Mouse (Mus musculus): Measurements from ENCODE around the gene Lyg2. TPM values are rescaled to one million over a fixed set of nuclear protein-coding genes. Genes with fewer than 3 reads are reported as not detected.

The Lyg2 gene
- polyA plus RNA-seq, 1 experiment from 2014 or later, result not detected

DNA sequence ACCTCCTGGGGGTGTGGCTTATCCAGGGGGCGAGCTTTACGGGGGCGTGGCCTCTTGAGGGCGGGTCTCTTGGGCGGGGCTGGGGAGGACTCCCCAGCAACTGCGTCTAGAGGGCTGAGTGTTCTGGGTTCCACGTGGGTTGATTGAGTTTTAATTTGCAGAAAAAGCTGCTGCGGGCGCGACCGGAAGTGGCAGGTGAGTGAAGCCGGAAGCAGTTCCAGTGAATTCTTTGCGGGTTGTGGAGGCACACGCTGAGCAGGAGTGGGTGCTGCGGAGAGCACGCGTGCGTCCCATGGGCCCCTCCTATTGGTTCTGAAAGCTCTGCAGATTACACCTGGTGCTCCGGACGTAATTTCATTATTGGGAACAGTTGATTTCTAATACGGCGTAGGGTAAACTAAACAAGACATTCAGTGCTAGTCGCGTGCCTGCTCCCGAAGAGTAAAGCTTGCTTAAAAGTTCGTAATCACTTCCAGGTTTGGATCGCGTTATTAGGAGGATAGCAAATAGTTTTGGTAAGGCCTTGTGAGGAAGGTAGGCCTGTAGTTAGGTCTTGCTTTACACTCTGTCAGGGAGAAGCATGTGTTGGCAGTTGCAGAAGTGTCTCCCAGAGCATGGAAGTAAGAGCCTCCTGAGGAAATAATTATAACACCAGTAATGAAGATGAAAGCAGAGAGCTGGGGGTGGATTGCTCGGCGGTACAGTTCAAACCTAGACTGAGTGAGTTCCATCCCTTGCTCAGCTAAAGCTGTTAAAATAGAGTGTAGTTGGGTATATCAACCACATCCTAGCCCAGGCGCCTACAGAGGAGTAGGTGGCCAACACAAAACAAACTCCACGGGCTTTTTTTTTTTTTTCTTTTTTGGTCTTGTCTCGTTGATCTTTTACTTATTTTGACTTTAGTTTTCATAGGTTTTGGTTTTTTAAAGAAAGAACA, 43.9 kb downstream of the Lyg2 start:
- peak overlapping the region; percentile 72 for H3K27ac ChIP-seq (ENCODE audit: low read length)
- H3K36me3 ChIP-seq (ENCODE audit: control insufficient read depth, insufficient read depth, low read length), result peaks cover 17% of the 10 kb centered on the region; the same call in 1 of the 2 replicates
- ATAC-seq (ENCODE audit: insufficient number of reproducible peaks, insufficient read depth, low FRiP score, low read depth), result peak; percentile 89
- peak overlapping the region; percentile 74 for H3K4me2 ChIP-seq (replicated peaks; ENCODE audit: low read depth, low read length)
- no peaks in the 10 kb centered on the region for H3K4me1 ChIP-seq (ENCODE audit: control insufficient read depth, insufficient read depth, low read length)
- no peaks in the 10 kb centered on the region for H3K27me3 ChIP-seq (ENCODE audit: control insufficient read depth, insufficient read depth, low read length)
- H3K9ac ChIP-seq (replicated peaks; ENCODE audit: low read depth, low read length), result peak overlapping the region; percentile 33; the same call in 1 of the 2 replicates
- H3K9me3 ChIP-seq (ENCODE audit: control insufficient read depth, low read depth, low read length), result 0 out of 2 replicates have a peak, but pooled peaks cover 6% of the 10 kb centered on the region
- peak overlapping the region; percentile 51 for H3K4me3 ChIP-seq (ENCODE audit: low read depth, low read length)
- 5% methylated on average over 33 of the region's 33 CpGs for WGBS

DNA sequence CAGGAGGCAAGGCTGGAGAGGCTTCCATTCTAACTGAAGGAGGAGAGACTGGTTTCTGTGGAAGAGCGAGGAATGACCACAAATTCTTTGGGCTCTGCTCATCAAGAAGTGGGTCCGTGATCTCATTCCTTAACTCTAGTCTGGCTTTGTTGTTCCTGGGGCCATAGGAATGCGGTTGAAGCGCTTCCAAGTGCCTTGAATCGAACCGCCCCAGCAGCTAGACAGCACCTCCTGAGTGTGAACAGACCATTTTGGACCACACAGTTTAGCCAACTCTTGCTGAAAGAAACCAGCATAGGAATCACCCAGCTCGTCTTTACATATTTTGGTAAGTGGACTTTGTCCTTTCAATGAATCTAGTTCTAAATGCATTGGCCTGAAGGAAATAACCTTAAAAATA, 44.6 kb downstream of the Lyg2 start, which contains the start of gene Lipt1:
Lipt1 (plus strand) TSS at position 35 of the 400 bp plus-strand sequence.
- Histone ChIP-seq H3K4me2 (replicated peaks; ENCODE audit: low read depth, low read length) (peak within 1 kb of the TSS; percentile 74), H3K36me3 (ENCODE audit: control insufficient read depth, insufficient read depth, low read length) (peaks cover 12% of the 10 kb centered on the region; the same call in 1 of the 2 replicates), H3K27ac (ENCODE audit: low read length) (peak within 1 kb of the TSS; percentile 72), H3K9me3 (ENCODE audit: control insufficient read depth, low read depth, low read length) (0 out of 2 replicates have a peak, but pooled peaks cover 6% of the 10 kb centered on the region), H3K4me1 (ENCODE audit: control insufficient read depth, insufficient read depth, low read length) (no peaks in the 10 kb centered on the region), H3K4me3 (ENCODE audit: low read depth, low read length) (peak within 1 kb of the TSS; percentile 51), H3K9ac (replicated peaks; ENCODE audit: low read depth, low read length) (peak within 1 kb of the TSS; percentile 33; the same call in 1 of the 2 replicates), H3K27me3 (ENCODE audit: control insufficient read depth, insufficient read depth, low read length) (no peaks in the 10 kb centered on the region)
- WGBS, result 5% methylated on average over 7 of the region's 7 CpGs
- ATAC-seq (ENCODE audit: insufficient number of reproducible peaks, insufficient read depth, low FRiP score, low read depth), result peak; percentile 65; the same call in 1 of the 2 replicates

DNA sequence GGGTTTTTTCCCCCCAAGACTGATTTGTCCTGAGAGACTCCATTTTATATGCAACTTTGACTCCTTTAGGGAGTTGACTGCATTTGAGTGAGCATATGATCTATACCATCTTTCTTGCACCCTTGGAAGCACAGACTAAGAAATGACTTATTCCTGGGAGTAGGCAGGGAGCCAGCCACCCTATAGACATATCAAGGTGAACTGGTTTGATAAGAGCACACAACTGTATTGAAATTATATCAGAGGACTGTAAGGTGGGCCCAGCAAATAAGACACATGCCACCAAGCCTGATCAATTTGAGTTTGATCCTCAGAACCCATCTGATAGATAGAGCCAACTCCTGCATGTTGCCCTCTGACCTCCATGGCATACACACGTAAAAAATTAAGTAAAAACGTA, 46.9 kb downstream of the Lyg2 start:
- 42% methylated on average over 2 of the region's 2 CpGs for WGBS
- Histone ChIP-seq H3K4me1 (ENCODE audit: control insufficient read depth, insufficient read depth, low read length) (0 out of 2 replicates have a peak, but pooled peaks cover 5% of the 10 kb centered on the region), H3K9ac (replicated peaks; ENCODE audit: low read depth, low read length) (no peak overlapping the region), H3K27me3 (ENCODE audit: control insufficient read depth, insufficient read depth, low read length) (no peaks in the 10 kb centered on the region), H3K27ac (ENCODE audit: low read length) (no peak overlapping the region), H3K4me3 (ENCODE audit: low read depth, low read length) (no peak overlapping the region), H3K36me3 (ENCODE audit: control insufficient read depth, insufficient read depth, low read length) (no peaks in the 10 kb centered on the region), H3K4me2 (replicated peaks; ENCODE audit: low read depth, low read length) (no peak overlapping the region), H3K9me3 (ENCODE audit: control insufficient read depth, low read depth, low read length) (no peaks in the 10 kb centered on the region)
- ATAC-seq (ENCODE audit: insufficient number of reproducible peaks, insufficient read depth, low FRiP score, low read depth), result no peak

DNA sequence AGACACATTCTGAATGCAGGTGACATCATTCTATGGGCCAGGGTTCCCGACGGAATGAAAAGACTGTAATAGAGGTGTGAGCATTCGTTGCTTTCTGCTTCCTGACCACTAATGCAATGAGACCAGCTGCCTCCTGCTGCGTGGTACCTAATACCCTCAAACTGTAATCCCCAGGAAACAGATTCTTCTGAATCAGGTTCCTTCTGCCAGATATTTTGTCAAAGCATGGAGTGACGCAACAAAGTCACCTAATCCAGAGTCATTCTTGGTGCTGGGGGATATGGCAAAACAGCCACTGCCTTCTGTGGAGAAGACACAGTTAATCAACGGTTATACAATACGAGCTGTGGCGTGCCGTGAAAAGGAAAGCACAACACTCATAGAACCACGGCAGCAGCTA, 47.7 kb downstream of the Lyg2 start:
- no peak overlapping the region for H3K4me2 ChIP-seq (replicated peaks; ENCODE audit: low read depth, low read length)
- H3K9ac ChIP-seq (replicated peaks; ENCODE audit: low read depth, low read length), result no peak overlapping the region
- no peak overlapping the region for H3K4me3 ChIP-seq (ENCODE audit: low read depth, low read length)
- H3K9me3 ChIP-seq (ENCODE audit: control insufficient read depth, low read depth, low read length), result no peaks in the 10 kb centered on the region
- no peaks in the 10 kb centered on the region for H3K36me3 ChIP-seq (ENCODE audit: control insufficient read depth, insufficient read depth, low read length)
- WGBS, result 71% methylated on average over 10 of the region's 10 CpGs
- H3K27ac ChIP-seq (ENCODE audit: low read length), result no peak overlapping the region
- H3K4me1 ChIP-seq (ENCODE audit: control insufficient read depth, insufficient read depth, low read length), result 0 out of 2 replicates have a peak, but pooled peaks cover 5% of the 10 kb centered on the region
- ATAC-seq (ENCODE audit: insufficient number of reproducible peaks, insufficient read depth, low FRiP score, low read depth), result no peak
- no peaks in the 10 kb centered on the region for H3K27me3 ChIP-seq (ENCODE audit: control insufficient read depth, insufficient read depth, low read length)

DNA sequence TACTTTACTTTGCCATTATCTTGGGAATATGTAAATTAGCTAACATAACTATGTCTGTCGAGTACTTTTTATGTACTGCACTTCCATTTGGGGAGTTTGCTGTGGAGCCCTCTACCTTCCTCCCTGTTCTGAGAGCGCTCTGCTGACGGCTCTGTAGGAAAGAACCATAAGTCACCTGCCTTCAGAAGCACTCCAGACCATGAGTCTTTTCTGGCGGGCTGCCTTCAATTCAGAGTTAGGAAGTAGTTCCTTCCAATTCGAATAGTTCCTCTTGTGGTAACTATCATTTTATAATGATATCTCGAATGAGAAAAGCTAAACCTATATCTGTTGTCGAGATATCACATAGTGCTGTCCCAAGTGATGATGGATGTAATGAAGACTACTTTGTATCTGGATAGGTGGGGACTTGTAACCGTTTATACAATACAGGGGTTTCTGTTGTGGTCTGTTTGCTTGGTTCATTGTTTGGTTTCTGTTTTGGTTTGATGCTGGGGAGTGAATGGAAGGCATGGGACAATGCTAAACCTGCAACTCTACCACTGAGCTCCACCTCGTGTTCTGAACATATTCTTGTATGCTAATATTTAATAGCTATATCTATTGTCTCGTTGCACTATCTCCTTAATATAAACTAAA, 48.5 kb downstream of the Lyg2 start:
- no peak overlapping the region for H3K4me3 ChIP-seq (ENCODE audit: low read depth, low read length)
- H3K9ac ChIP-seq (replicated peaks; ENCODE audit: low read depth, low read length), result no peak overlapping the region
- H3K9me3 ChIP-seq (ENCODE audit: control insufficient read depth, low read depth, low read length), result no peaks in the 10 kb centered on the region
- H3K4me1 ChIP-seq (ENCODE audit: control insufficient read depth, insufficient read depth, low read length), result 0 out of 2 replicates have a peak, but pooled peaks cover 5% of the 10 kb centered on the region
- WGBS, result 70% methylated on average over 10 of the region's 10 CpGs
- no peak for ATAC-seq (ENCODE audit: insufficient number of reproducible peaks, insufficient read depth, low FRiP score, low read depth)
- H3K36me3 ChIP-seq (ENCODE audit: control insufficient read depth, insufficient read depth, low read length), result no peaks in the 10 kb centered on the region
- no peak overlapping the region for H3K4me2 ChIP-seq (replicated peaks; ENCODE audit: low read depth, low read length)
- H3K27me3 ChIP-seq (ENCODE audit: control insufficient read depth, insufficient read depth, low read length), result no peaks in the 10 kb centered on the region
- H3K27ac ChIP-seq (ENCODE audit: low read length), result no peak overlapping the region

DNA sequence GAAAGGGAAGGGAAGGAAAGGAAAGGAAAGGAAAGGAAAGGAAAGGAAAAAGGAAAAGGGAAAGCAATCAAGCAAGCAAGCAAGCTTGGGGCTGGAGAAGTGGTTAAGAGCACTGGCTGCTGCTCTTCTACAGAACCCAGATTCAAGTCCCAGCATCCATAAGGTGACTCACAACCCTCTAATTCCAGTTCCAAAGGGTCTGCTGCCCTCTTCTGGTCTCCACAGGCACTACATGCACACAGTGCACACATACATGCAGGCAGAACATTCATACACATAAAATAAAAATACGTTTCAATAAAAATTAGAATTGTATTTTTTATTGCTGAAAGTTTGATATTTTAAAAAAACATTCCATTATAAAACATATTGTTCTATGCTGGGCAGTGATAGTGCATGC, 49.2 kb downstream of the Lyg2 start:
- 0 out of 2 replicates have a peak, but pooled peaks cover 5% of the 10 kb centered on the region for H3K4me1 ChIP-seq (ENCODE audit: control insufficient read depth, insufficient read depth, low read length)
- ATAC-seq (ENCODE audit: insufficient number of reproducible peaks, insufficient read depth, low FRiP score, low read depth), result no peak
- 71% methylated on average over 1 of the region's 1 CpGs for WGBS

DNA sequence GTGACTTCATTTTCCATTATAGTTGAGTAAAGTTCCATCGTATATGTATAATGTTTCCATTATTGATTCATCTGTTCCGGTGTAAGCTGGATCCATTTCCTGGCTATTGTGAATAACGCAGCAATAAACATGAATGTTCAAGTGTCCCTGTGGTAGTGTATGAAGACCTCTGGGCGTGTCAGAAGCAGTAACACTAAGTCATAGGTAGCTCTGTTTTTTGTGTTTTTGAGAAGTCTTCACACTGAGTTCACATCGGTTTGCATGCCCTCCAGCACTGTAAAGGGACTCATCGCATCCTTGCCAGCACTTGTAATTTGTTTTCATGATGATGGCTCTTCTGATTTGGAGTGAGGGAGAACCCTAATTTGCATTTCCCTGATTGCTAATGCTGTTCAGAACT, 50.0 kb downstream of the Lyg2 start, which contains the start of gene Tsga10:
Tsga10 (minus strand) TSS at position 144 of the 400 bp plus-strand sequence.
- 77% methylated on average over 6 of the region's 6 CpGs for WGBS
- Histone ChIP-seq H3K4me2 (replicated peaks; ENCODE audit: low read depth, low read length) (peak within 1 kb of the TSS; percentile 63), H3K4me3 (ENCODE audit: low read depth, low read length) (peak within 1 kb of the TSS; percentile 59), H3K27me3 (ENCODE audit: control insufficient read depth, insufficient read depth, low read length) (no peaks in the 10 kb centered on the region), H3K36me3 (ENCODE audit: control insufficient read depth, insufficient read depth, low read length) (no peaks in the 10 kb centered on the region), H3K9ac (replicated peaks; ENCODE audit: low read depth, low read length) (peak within 1 kb of the TSS; percentile 52), H3K27ac (ENCODE audit: low read length) (peak within 1 kb of the TSS; percentile 73), H3K9me3 (ENCODE audit: control insufficient read depth, low read depth, low read length) (no peaks in the 10 kb centered on the region), H3K4me1 (ENCODE audit: control insufficient read depth, insufficient read depth, low read length) (0 out of 2 replicates have a peak, but pooled peaks cover 5% of the 10 kb centered on the region)
- no peak for ATAC-seq (ENCODE audit: insufficient number of reproducible peaks, insufficient read depth, low FRiP score, low read depth)

More for the DNA sequence above, 49.2 kb downstream of the Lyg2 start:
- H3K36me3 ChIP-seq (ENCODE audit: control insufficient read depth, insufficient read depth, low read length), result no peaks in the 10 kb centered on the region
- H3K27ac ChIP-seq (ENCODE audit: low read length), result no peak overlapping the region
- no peaks in the 10 kb centered on the region for H3K9me3 ChIP-seq (ENCODE audit: control insufficient read depth, low read depth, low read length)
- H3K27me3 ChIP-seq (ENCODE audit: control insufficient read depth, insufficient read depth, low read length), result no peaks in the 10 kb centered on the region
- no peak overlapping the region for H3K4me2 ChIP-seq (replicated peaks; ENCODE audit: low read depth, low read length)
- no peak overlapping the region for H3K4me3 ChIP-seq (ENCODE audit: low read depth, low read length)
- H3K9ac ChIP-seq (replicated peaks; ENCODE audit: low read depth, low read length), result no peak overlapping the region

Data from stomach, embryonic 14.5 days (tissue).